Mouse (Mus musculus) spleen, postnatal 4 days (tissue): ENCODE results near the gene Ptprf.

ENCODE experiments used
- DNase-seq, 2 experiments: peaks; one replicate each; pipeline ENCODE4 v3.0.0; 2022; ENCODE audit warnings: low spot score in 2 of 2

The Ptprf gene

GRCm38 (mm10) chr4:118291231-118291630 lies at the start of gene Ptprf:
TSS of gene Ptprf (minus strand) at chr4:118291405.
- DNase-seq, result peak in 1 of 2 experiments; percentile 30

- peak; percentile 53 to 82 for DNase-seq
Measured at GRCm38 (mm10) chr4:118336658-118337057, 45.5 kb upstream of the Ptprf start.

- DNase-seq, result no peak
Measured at GRCm38 (mm10) chr4:118335991-118336390, 44.8 kb upstream of the Ptprf start.

DNA sequence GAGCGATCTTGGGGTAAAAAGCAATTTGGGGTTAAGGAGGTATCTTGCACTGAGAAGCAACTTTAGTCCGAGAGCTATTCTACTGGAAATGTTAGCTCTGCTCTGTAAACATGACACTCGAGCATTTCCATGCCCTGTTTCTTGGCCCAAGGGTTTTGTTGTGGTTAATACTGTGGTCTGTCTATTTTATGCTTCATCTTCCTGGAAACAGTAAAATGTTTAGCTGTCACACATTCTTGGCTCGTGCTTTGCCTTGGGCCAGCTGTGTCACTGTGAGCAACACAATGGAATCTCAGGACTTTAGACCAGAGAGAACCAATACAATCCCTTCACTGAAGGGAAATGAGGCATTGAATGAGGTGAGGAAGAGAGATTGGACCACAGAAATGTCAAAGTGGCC lies 40.6 kb upstream of the Ptprf start:
- DNase-seq, result no peak

- no peak for DNase-seq
Measured at GRCm38 (mm10) chr4:118326476-118326875, 35.3 kb upstream of the Ptprf start.

DNA sequence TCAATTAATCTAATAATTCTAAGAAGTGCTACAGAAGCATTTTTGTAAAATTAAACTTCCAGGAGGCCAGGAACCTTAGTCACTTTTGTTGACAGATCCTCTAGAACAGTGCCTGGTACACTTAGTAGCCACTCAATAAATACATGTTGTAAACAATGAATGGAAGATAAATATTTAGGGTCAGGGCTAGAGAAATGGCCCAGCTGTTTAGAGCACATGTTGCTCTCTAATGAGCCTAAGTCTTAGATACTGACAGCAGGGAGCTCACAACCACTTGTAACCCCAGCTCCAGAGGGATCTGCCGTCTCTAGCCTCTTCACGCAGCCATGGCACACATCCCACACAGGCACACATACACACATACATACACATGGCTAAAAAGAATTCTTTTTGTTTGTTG lies 29.4 kb upstream of the Ptprf start:
- no peak for DNase-seq

DNA sequence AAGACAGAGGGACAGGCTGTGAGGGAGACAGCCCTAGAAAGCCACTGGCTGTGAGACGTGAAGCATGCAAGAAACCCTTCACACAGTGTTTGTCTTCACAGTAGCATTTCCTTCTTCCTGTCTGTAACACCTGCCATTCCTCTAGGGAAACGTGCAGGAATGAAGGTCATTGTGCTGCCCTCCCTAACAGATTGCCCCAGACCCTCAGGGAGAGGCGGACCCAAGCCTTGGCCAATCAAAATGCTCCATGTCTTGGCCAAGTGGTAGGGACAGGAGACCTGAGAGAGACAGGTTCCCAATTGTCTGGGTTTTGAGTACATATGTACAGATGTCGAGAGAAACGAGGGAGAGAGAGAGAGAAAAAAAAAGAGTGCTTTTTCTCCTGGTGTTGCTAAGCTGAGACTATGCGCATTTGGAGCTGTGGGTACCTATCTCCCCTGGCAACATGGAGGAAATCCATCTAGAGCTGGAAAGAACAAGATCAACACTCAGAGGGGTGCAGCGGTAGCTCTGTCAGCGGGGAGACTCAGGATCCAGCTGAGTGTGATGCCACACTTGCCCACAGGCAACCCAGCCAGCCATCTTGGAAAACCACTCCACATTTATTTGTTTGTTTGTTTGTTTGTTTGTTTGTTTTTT lies 28.6 kb upstream of the Ptprf start:
- DNase-seq, result no peak

DNA sequence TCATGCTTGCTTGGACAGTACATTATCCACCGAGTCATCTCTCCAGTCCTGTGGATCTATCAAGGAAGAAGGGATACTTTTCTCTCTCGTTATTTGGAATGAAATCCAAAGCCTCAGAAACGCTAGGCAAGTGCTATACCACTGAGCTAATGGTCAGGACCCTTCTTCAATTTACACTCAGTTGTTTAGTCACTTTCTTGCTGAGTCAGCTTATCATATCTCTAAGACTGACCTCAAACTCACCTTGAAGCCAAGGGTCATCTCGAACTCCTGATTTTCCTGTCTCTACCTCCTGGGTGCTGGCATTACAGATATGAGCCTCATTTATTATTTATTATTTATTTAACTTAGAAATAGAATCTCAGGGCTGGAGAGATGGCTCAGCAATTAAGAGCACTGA lies 25.5 kb upstream of the Ptprf start:
- no peak for DNase-seq

GRCm38 (mm10) chr4:118315286-118315685 lies 24.1 kb upstream of the Ptprf start:
- no peak for DNase-seq

DNA sequence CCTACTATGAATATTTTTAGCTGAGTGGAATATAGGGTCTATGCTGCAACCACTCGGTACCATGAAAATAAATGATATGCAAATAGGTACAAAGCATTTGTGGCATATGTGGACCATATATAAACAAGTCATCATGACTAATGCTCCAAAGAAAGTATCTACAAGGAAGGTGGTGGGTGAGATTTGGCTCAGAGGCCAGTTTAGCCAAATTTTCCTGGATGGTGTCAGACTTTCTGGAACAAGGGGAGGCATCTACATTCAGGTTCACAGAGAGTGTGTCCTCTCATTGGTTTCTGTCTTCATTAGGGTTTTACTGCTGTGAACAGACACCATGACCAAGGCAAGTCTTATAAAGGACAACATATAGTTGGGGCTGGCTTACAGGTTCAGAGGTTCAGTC lies 19.3 kb upstream of the Ptprf start:
- no peak for DNase-seq

GRCm38 (mm10) chr4:118307533-118308263 lies 16.5 kb upstream of the Ptprf start:
- no peak for DNase-seq

GRCm38 (mm10) chr4:118306113-118306696 lies 15.0 kb upstream of the Ptprf start:
- DNase-seq, result no peak

DNA sequence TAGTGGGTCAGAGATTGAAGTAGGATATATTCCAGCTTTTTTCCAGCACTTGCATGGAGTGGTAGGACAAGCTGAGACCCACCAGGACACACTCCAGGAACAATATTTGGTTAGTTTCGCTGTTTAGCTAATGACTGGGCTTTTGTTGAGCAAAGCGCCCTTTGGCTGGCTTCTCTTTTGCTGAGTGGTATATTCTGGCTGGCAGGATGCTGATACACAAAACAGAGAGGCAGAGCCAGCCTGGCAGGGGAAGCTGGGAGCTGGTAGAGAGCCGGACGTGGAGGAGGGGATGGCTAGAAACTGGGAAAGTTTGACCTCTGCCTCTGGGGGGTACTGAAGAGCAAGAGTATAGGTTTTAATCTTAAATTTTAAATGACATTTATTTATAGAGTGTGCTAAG lies 13.8 kb upstream of the Ptprf start:
- no peak for DNase-seq

DNA sequence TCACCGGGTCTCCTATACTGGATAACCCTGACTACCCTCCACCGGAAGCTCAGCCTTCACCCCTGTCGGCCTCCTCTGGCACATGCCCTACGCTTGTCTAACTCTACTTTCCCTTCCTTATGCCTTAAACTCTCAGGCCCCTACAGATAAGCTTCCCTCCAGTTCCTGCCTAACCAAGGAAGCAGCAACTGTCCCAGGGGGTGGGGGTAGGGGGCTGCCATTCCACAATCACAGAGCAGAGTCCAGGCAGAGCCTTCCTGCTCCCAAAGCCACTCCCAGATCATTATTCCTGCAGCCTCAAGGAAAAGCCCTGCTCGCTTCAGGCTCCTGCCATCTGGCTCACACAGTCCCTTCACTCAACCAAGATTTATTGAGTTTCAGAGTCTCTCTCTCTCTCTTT lies 6.6 kb upstream of the Ptprf start:
- DNase-seq, result no peak

- DNase-seq, result no peak
Measured at GRCm38 (mm10) chr4:118295651-118296561, 4.7 kb upstream of the Ptprf start.

- no peak for DNase-seq
Measured at GRCm38 (mm10) chr4:118294811-118295210, 3.6 kb upstream of the Ptprf start.

- DNase-seq, result peak; percentile 71 to 90
Measured at GRCm38 (mm10) chr4:118292741-118293306, 1.6 kb upstream of the Ptprf start.

- DNase-seq, result no peak
Measured at GRCm38 (mm10) chr4:118290416-118291030, 682 bp downstream of the Ptprf start.

DNA sequence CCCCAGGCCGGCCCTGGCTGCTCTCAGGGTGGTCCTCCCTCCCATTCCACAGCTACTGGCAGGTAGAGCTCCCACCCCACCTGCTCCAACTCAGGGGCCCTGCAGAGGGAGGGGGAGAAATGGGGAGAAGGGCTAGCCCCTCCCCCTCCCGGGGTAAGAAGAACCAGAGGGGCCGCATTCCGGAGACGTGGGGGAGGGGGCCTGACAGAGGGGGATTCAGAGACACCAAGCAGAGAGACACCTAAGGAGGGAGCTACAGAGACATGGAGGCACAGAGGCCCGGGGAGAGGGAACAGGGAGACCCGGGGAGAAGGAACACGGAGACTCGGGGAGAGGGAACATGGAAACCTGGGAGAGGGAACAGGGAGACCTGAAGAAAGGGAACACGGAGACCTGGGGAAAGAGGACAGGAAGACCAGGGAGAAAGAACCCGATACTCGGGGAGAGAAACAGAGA lies 1.2 kb downstream of the Ptprf start:
- no peak for DNase-seq

DNA sequence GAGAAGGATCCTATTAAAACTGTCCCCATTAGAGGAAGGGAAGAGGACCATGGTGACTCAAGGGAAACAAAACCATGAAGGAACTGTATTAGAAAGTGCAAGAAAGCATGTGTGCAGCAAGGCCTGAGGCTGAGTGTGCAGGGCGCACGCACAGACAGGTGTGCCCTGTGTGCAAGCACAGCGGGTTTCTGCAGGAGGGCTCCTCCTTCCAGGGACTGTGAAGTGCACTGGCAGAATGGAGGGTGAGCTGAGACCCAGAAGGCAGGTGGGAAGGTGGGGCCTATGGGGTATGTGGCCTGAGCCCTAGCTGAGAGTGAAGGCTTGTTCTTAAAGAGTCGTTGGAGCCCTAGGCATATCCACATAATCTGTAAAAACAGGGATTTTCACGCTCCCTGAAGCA lies 1.9 kb downstream of the Ptprf start:
- no peak for DNase-seq

GRCm38 (mm10) chr4:118288531-118288930 lies 2.7 kb downstream of the Ptprf start:
- no peak for DNase-seq
